Mouse (Mus musculus) lung, embryonic 14.5 days (tissue): Measurements from ENCODE around the gene Arl2. TPM values are rescaled to one million over a fixed set of nuclear protein-coding genes. Genes with fewer than 3 reads are reported as not detected.

ENCODE experiments used
- ATAC-seq: fragments of 200-750 bp; cut with Nextera tagmentation; 2 replicates; pipeline ENCODE4 v1.8.0; 2017; ENCODE audit warnings: mild to moderate bottlenecking, moderate TSS enrichment, moderate library complexity; ENCODE audit not compliant: insufficient read depth
- DNase-seq: peaks from one replicate; pipeline ENCODE4 v3.0.0-alpha.2; 2015
- H3K27ac ChIP-seq: fragments of 300-500 bp; sonication (generic); 2 replicates; pipeline ENCODE4 v1.5.1; 2014; ENCODE audit warnings: low read depth, mild to moderate bottlenecking, moderate library complexity
- H3K27me3 ChIP-seq: fragments of 300-500 bp; sonication (generic); 2 replicates; pipeline ENCODE4 v1.6.1; 2014; ENCODE audit warnings: low read length, control low read depth; ENCODE audit not compliant: insufficient read depth
- H3K36me3 ChIP-seq: fragments of 300-500 bp; sonication (generic); 2 replicates; pipeline ENCODE4 v1.6.1; 2014; ENCODE audit warnings: control low read depth; ENCODE audit not compliant: insufficient read depth
- H3K4me1 ChIP-seq: fragments of 300-500 bp; sonication (generic); 2 replicates; pipeline ENCODE4 v1.6.1; 2014; ENCODE audit warnings: antibody characterized with exemption, control low read depth; ENCODE audit not compliant: insufficient read depth
- H3K4me2 ChIP-seq: fragments of 300-500 bp; sonication (generic); 2 replicates; pipeline ENCODE4 v1.6.1; 2014; ENCODE audit warnings: mild to moderate bottlenecking
- H3K4me3 ChIP-seq: fragments of 300-500 bp; sonication (generic); 2 replicates; pipeline ENCODE4 v1.5.1; 2014; ENCODE audit warnings: low read depth, low read length
- H3K9ac ChIP-seq: fragments of 300-500 bp; sonication (generic); 2 replicates; pipeline ENCODE4 v1.6.1; 2014
- H3K9me3 ChIP-seq: fragments of 300-500 bp; sonication (generic); 2 replicates; pipeline ENCODE4 v1.6.1; 2016; ENCODE audit warnings: low read depth, low read length, control low read depth
- CTCF ChIP-seq: IDR thresholded peaks from 2 replicates; pipeline ENCODE4 v1.5.1; 2016; ENCODE audit warnings: antibody characterized with exemption, low read depth
- WGBS: fragments of 180-500 bp; shearing (Covaris S2); extraction: QIAGEN DNeasy Blood & Tissue Kit; methylation state at CpG from one replicate; pipeline ENCODE4 v1.1.7; 2014; 5-methylcytosine and 5-hydroxymethylcytosine counted together
- polyA plus RNA-seq: library from polyadenylated mRNA; unstranded; fragments of >200 nt; fragmentation: Nextera tagmentation; extraction: Ambion mirVana; gene quantifications from 2 replicates; pipeline ENCODE4 v1.2.1, GENCODE M21; 2014

The Arl2 gene
- polyA plus RNA-seq, 1 experiment from 2014 or later = 89.2 TPM

DNA sequence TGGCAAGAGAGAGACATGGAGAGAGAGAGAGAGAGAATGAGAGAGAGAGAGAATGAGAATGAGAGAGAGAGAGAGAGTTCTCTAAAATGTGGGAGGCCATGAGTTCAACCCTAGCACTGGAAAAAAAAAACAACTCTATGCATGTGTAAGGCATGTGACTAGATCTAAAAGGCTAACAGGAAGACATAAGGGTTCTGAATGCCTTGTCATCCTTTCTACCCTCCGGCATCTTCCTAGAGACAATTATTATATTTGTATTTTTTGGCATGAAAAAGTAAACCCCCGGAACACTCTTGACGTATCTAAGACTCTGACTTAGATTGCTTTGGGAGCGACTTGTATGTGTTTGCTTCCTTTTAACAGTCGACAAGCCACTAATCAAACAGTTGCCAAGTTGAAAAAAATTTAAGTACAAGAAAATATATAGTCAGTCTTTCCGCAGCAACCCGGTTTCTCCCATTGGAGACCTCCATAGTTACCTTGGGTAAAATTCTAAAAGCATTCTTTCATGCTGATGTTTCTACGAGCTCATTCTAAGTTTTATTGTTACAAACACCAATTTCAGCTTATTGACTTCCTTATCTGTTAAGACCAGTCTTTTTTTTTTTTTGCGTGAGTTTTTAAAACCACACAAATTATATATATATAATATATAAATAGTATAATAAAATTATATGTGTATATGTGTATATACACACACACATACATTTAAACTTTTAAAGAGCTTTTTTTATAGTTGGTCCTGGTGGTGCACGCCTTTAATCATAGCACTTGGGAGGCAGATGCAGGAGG is 14.4 kb downstream of the Arl2 start:
- H3K27ac ChIP-seq = peak overlapping the region; percentile 78
- peaks cover 3% of the 10 kb centered on the region; the same call in 1 of the 2 replicates for H3K4me1 ChIP-seq
- ATAC-seq (no peak), DNase-seq (no peak)
- TF ChIP-seq CTCF = no peak
- peak overlapping the region; percentile 49 for H3K9ac ChIP-seq
- no peaks in the 10 kb centered on the region for H3K27me3 ChIP-seq
- 68% methylated on average over 10 of the region's 10 CpGs for WGBS
- H3K4me2 ChIP-seq = peak overlapping the region; percentile 63
- peak overlapping the region; percentile 46 for H3K4me3 ChIP-seq
- no peaks in the 10 kb centered on the region for H3K9me3 ChIP-seq
- peaks cover 5% of the 10 kb centered on the region; the same call in 1 of the 2 replicates for H3K36me3 ChIP-seq

DNA sequence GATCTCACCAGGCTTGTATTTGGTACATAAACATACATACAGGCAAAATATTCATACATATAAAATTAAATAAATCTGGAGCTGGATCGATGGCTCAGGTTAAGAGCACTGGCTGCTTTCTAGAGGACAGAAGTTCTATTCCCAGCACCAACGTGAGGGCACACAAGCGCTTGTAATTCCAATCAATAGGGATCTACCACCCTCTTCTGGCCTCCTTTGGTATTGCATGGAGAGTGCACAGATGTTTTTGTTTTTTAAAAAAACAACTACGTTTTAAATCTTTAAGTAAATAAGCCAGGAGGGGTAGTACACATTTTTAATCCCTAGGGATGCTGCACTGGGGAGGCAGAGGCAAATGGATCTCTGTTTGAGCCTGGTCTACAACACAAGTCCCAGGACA is 15.1 kb downstream of the Arl2 start:
- H3K4me3 ChIP-seq = no peak overlapping the region
- ATAC-seq (no peak), DNase-seq (peak; percentile 77)
- no peak overlapping the region for H3K27ac ChIP-seq
- peaks cover 5% of the 10 kb centered on the region; the same call in 1 of the 2 replicates for H3K36me3 ChIP-seq
- 25% methylated on average over 4 of the region's 4 CpGs for WGBS
- no peaks in the 10 kb centered on the region for H3K27me3 ChIP-seq
- peaks cover 3% of the 10 kb centered on the region; the same call in 1 of the 2 replicates for H3K4me1 ChIP-seq
- no peaks in the 10 kb centered on the region for H3K9me3 ChIP-seq
- no peak overlapping the region for H3K9ac ChIP-seq
- 0 out of 2 replicates have a peak overlapping the region, but pooled peaks have one; percentile 25 for H3K4me2 ChIP-seq
- peak; percentile 79 for TF ChIP-seq CTCF

DNA sequence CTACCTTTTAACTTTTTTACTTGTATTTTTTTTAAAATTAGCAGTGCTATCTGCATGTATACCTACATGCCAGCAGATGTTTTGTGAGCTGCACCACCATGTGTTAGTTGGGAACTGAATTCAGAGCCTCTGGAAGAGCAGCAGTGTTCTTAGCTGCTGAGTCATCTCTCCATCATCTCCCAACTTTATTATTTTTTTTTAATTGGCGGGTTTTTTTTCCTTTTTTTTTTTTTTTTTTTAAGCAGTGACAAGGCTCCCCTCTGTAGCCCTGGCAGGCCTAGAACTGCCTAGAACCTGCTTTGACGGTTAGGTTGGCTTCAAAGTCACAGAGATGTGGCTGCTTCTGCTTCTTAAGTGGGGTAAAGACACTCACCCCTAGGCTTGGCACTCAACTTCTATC is 16.4 kb downstream of the Arl2 start:
- no peak for DNase-seq
- Histone ChIP-seq H3K9ac (no peak overlapping the region), H3K36me3 (peaks cover 8% of the 10 kb centered on the region; the same call in 1 of the 2 replicates), H3K27ac (no peak overlapping the region), H3K27me3 (no peaks in the 10 kb centered on the region), H3K4me1 (peaks cover 3% of the 10 kb centered on the region; the same call in 1 of the 2 replicates), H3K9me3 (no peaks in the 10 kb centered on the region), H3K4me2 (no peak overlapping the region), H3K4me3 (no peak overlapping the region)
- no peak for ATAC-seq
- WGBS = 81% methylated on average over 2 of the region's 2 CpGs
- TF ChIP-seq CTCF = no peak

DNA sequence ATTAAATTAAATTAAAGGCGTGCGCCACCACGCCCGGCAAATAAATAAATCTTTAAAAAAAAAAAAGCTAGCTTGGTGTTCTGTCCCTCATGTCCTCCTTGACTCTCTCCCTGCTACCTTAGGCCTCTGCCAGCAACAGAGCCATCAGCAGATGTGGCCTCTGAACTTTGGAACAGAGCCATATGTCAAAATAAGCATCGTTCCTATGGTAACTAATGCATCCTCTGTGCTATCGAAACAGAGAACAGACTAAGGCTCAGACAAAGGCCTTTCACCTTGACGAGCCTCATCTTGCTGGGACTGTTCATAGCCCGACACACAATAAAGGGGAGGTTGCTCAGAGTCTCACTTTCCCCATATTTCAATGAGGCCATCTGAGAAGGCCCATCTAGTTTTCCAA is 18.0 kb downstream of the Arl2 start:
- DNase-seq = peak; percentile 48
- Histone ChIP-seq H3K27me3 (no peaks in the 10 kb centered on the region), H3K27ac (no peak overlapping the region), H3K4me2 (no peak overlapping the region), H3K4me1 (0 out of 2 replicates have a peak, but pooled peaks cover 4% of the 10 kb centered on the region), H3K9me3 (no peaks in the 10 kb centered on the region), H3K36me3 (peaks cover 8% of the 10 kb centered on the region; the same call in 1 of the 2 replicates), H3K4me3 (no peak overlapping the region), H3K9ac (no peak overlapping the region)
- no peak for ATAC-seq
- TF ChIP-seq CTCF = no peak
- WGBS = 66% methylated on average over 8 of the region's 8 CpGs

DNA sequence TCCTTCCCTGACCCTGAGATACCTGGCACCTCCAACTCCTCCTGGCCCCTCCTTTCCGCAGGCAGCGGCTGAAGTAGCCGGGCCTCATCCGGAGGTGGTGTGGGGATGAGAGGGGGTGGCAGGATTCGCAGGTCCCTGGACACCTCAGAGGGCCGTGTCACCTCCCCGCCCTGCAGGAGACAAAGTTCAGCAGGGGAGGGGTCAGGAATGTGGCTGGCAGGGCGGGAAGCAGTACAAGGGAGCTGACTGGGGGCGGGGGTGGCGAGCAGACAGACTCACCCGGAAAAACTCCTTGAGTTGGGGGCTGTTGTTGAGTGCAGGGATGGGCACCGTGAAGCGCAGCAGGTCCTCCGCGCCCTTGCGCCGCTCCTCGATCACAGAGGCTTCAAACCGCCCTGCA is 19.6 kb downstream of the Arl2 start:
- Histone ChIP-seq H3K36me3 (peaks cover 10% of the 10 kb centered on the region; the same call in 1 of the 2 replicates), H3K4me3 (no peak overlapping the region), H3K9ac (no peak overlapping the region), H3K27me3 (no peaks in the 10 kb centered on the region), H3K27ac (no peak overlapping the region), H3K4me2 (no peak overlapping the region), H3K4me1 (peaks cover 10% of the 10 kb centered on the region), H3K9me3 (no peaks in the 10 kb centered on the region)
- 21% methylated on average over 19 of the region's 19 CpGs for WGBS
- no peak for DNase-seq
- ATAC-seq = no peak
- no peak for TF ChIP-seq CTCF

DNA sequence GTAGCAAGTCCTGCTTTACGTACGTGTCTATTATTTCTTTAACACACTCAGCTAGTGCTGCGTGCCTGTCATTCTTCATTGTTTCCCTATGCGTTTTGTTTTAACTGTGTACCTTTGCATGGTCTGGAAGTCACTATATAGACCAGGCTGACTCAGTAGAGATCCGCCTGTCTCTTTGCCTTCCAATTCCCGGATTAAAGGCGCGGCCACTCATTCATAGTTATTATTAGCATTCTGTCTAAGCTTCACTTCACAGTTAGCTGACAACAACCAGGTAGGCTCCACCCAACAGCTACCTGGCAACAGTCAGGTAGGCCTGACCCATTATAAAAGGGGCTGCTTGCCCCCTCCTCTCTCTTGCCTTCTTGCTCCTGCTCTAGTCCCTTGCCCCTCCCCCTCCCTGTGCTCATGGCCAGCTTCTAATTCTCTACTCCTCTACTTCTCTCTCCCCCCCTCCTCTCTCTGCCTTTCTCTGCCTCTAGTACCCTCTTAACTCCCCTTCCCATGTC is 22.6 kb downstream of the Arl2 start:
- Histone ChIP-seq H3K36me3 (peaks cover 38% of the 10 kb centered on the region), H3K27ac (peak overlapping the region; percentile 99), H3K4me2 (peak overlapping the region; percentile 85), H3K4me1 (peaks cover 13% of the 10 kb centered on the region), H3K9ac (peak overlapping the region; percentile 47), H3K4me3 (peak overlapping the region; percentile 81), H3K9me3 (no peaks in the 10 kb centered on the region), H3K27me3 (no peaks in the 10 kb centered on the region)
- ATAC-seq (peak; percentile 33), DNase-seq (no peak)
- no peak for TF ChIP-seq CTCF
- WGBS = 2% methylated on average over 8 of the region's 8 CpGs

DNA sequence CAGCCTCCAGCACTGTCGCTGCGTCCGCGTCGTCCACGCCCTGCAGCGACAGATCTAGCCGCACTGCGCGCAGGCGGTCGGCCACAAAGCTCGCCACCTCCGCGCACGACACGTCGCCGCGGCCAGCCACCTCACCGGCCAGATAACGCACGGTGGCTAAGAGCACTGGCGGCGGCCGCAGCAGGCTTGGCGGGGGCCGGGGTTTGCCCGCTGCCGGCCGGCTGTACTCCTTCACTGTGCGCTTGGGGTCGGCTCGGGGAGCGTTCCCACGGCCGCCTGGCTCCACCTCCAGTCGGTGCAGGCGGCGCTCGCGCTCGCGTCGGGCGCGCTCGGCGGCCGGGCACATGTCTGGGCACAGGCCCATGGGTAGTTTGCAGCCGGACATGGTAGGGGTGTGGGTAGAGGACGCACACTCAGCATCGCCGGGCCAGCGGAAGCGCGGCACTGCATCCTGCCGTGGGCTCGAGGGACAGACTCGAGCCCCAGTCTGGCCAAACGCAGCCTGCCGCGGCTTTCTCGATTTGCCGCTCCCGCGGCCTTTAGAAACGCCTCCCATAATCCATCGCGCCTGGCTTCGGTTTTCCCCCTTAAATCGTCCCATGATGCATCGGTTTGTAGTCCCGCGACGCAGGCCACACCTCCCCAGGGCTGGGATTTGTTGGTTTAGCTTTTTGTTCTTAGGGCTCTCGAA is 23.2 kb downstream of the Arl2 start, which contains the start of gene Sac3d1:
TSS of gene Sac3d1 (minus strand) at position 665 of the 691 bp plus-strand sequence.
- ATAC-seq = peak; percentile 88
- Histone ChIP-seq H3K27me3 (no peaks in the 10 kb centered on the region), H3K36me3 (peaks cover 36% of the 10 kb centered on the region), H3K27ac (peak within 1 kb of the TSS; percentile 99), H3K9me3 (no peaks in the 10 kb centered on the region), H3K9ac (peak within 1 kb of the TSS; percentile 88), H3K4me2 (peak within 1 kb of the TSS; percentile 85), H3K4me3 (peak within 1 kb of the TSS; percentile 81), H3K4me1 (peaks cover 13% of the 10 kb centered on the region)
- under 1% methylated on average over 71 of the region's 77 CpGs for WGBS
- TF ChIP-seq CTCF = no peak
- DNase-seq = peak; percentile 98
